Mouse (Mus musculus): Measurements from ENCODE around the gene Rnd3. TPM values are rescaled to one million over a fixed set of nuclear protein-coding genes. Genes with fewer than 3 reads are reported as not detected.

Rnd3 gene
- polyA plus RNA-seq, 1 experiment, result 111 TPM

DNA sequence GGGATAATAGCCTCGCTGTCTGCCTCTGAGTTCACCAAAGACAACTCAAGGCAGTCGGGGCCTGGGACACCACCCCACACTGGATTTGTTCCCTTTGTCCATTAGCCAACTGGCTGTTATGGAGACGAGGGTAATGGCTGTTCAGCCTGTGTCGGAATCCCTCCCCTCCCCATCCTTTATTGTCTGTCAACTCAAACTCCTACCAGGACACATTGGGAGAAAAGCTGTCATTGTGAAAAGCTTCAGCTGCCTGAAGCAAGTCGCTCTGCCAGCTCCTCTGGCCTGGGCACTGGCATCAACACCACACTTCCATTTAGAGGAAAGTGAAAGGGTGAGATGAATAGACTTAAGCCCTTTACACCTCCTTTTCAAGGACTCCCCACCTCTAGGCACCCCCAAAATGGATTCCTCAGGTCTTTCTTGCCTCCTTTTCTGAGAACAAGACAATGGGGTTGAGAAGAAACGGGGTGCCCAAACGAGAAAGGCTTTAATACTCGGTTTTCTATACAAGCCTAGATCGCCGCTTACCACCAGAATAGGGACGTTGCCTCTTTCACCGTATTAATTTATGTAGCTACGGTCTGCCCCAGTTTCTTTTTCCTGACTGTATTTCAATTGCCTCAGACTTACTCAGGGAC, 66.1 kb downstream of the Rnd3 start:
- no peak for TF ChIP-seq POLR2A (IDR thresholded peaks at IDR 0.05; ENCODE audit: borderline replicate concordance, extremely low read depth, insufficient read depth, insufficient read length, poor library complexity, severe bottlenecking)
- TF ChIP-seq CTCF (IDR thresholded peaks at IDR 0.05; ENCODE audit: borderline replicate concordance, extremely low read depth, insufficient read depth, insufficient read length), result no peak
- DNase-seq (ENCODE audit: low read depth), result peak; percentile 96
